Mouse (Mus musculus) embryonic facial prominence, embryonic 14.5 days (tissue): ENCODE measurements at regions not wholly inside any gene's neighbourhood (a gene's known extent, or its start where the extent isn't known, plus 50 kb on each side); places are given as distances from the start of the nearest gene placed in this dataset.

ENCODE experiments used
- ATAC-seq: fragments of 200-750 bp; cut with Nextera tagmentation; 2 replicates; pipeline ENCODE4 v1.8.0; 2017; ENCODE audit warnings: low read depth, moderate number of reproducible peaks, moderate TSS enrichment
- DNase-seq: peaks from one replicate; pipeline ENCODE4 v3.0.0-alpha.2; 2015; ENCODE audit warnings: low spot score
- H3K27ac ChIP-seq: fragments of 300-500 bp; sonication (generic); replicated peaks from 2 replicates; pipeline ENCODE4 v1.5.1; 2014; ENCODE audit warnings: low read depth, mild to moderate bottlenecking, low read length, moderate library complexity
- H3K27me3 ChIP-seq: fragments of 300-500 bp; sonication (generic); replicated peaks from 2 replicates; pipeline ENCODE4 v1.6.1; 2014; ENCODE audit warnings: low read length; ENCODE audit not compliant: control insufficient read depth, insufficient read depth
- H3K36me3 ChIP-seq: fragments of 300-500 bp; sonication (generic); 2 replicates; pipeline ENCODE4 v1.6.1; 2014; ENCODE audit warnings: low read length, mixed read lengths; ENCODE audit not compliant: control insufficient read depth, insufficient read depth
- H3K4me1 ChIP-seq: fragments of 300-500 bp; sonication (generic); 2 replicates; pipeline ENCODE4 v1.6.1; 2014; ENCODE audit warnings: antibody characterized with exemption, low read length; ENCODE audit not compliant: control insufficient read depth, insufficient read depth
- H3K4me2 ChIP-seq: fragments of 300-500 bp; sonication (generic); 2 replicates; pipeline ENCODE4 v1.6.1; 2014; ENCODE audit warnings: low read depth, mild to moderate bottlenecking, low read length, moderate library complexity, mixed read lengths
- H3K4me3 ChIP-seq: fragments of 300-500 bp; sonication (generic); 2 replicates; pipeline ENCODE4 v1.5.1; 2014; ENCODE audit warnings: low read depth, mild to moderate bottlenecking, low read length
- H3K9ac ChIP-seq: fragments of 300-500 bp; sonication (generic); 2 replicates; pipeline ENCODE4 v1.6.1; 2014; ENCODE audit warnings: low read depth, mild to moderate bottlenecking, low read length, moderate library complexity, mixed read lengths
- H3K9me3 ChIP-seq: fragments of 300-500 bp; sonication (generic); 2 replicates; pipeline ENCODE4 v1.6.1; 2016; ENCODE audit warnings: low read length; ENCODE audit not compliant: control insufficient read depth
- WGBS: fragments of 180-500 bp; shearing (Covaris S2); extraction: QIAGEN DNeasy Blood & Tissue Kit; methylation state at CpG from one replicate; pipeline ENCODE4 v1.1.7; 2014; 5-methylcytosine and 5-hydroxymethylcytosine counted together

GRCm38 (mm10) chrX:110584584-110585234 is 229.4 kb upstream of the Pou3f4 start:
- Histone ChIP-seq H3K4me2 (no peak overlapping the region), H3K4me3 (no peak overlapping the region), H3K4me1 (no peaks in the 10 kb centered on the region), H3K36me3 (no peaks in the 10 kb centered on the region), H3K9ac (no peak overlapping the region), H3K9me3 (no peaks in the 10 kb centered on the region), H3K27me3 (no peaks in the 10 kb centered on the region), H3K27ac (no peak overlapping the region)
- ATAC-seq: no peak
- 73% methylated on average over 8 of the region's 8 CpGs for WGBS
- DNase-seq: peak; percentile 4
